Mouse (Mus musculus) E14TG2a.4 (cell line): ENCODE data around the gene Kcnk7.

Experiments used
- CTCF ChIP-seq: conservative IDR thresholded peaks from 2 replicates; pipeline ENCODE4 v1.5.1; 2014; ENCODE audit warnings: low read length
- NANOG ChIP-seq: IDR thresholded peaks from 2 replicates; pipeline ENCODE4 v1.6.1; 2014; ENCODE audit warnings: borderline replicate concordance, low read length, mixed read lengths
- POU5F1 ChIP-seq: IDR thresholded peaks from 2 replicates; pipeline ENCODE4 v1.6.1; 2014; ENCODE audit warnings: low read length, borderline replicate concordance

- no peak for TF ChIP-seq CTCF
- TF ChIP-seq POU5F1, result no peak
- TF ChIP-seq NANOG, result no peak
Observed at GRCm38 (mm10) chr19:5687738-5688137, 16.4 kb upstream of the Kcnk7 start.
